Mouse (Mus musculus) forebrain, postnatal 0 days (tissue): Measurements from ENCODE around the gene Ypel3. TPM values are rescaled to one million over a fixed set of nuclear protein-coding genes. Genes with fewer than 3 reads are reported as not detected.
A peak's percentile ranks its signal among the peaks of the same experiment; 100 is the strongest.

Source experiments
- ATAC-seq: fragments of 200-750 bp; cut with Nextera tagmentation; 2 replicates; pipeline ENCODE4 v1.8.0; 2017; ENCODE audit warnings: mild to moderate bottlenecking, moderate library complexity
- DNase-seq: peaks from one replicate; pipeline ENCODE4 v3.0.0-alpha.2; 2015
- H3K27ac ChIP-seq: fragments of 300-500 bp; sonication (generic); 2 replicates; pipeline ENCODE4 v1.5.1; 2014; ENCODE audit warnings: low read depth, mild to moderate bottlenecking, antibody characterized with exemption, low read length, moderate library complexity, mixed read lengths
- H3K27me3 ChIP-seq: fragments of 300-500 bp; sonication (generic); 2 replicates; pipeline ENCODE4 v1.6.1; 2014; ENCODE audit warnings: mild to moderate bottlenecking, low read length, mixed read lengths; ENCODE audit not compliant: insufficient read depth
- H3K36me3 ChIP-seq: fragments of 300-500 bp; sonication (generic); 2 replicates; pipeline ENCODE4 v1.6.1; 2014; ENCODE audit warnings: mild to moderate bottlenecking, moderate library complexity; ENCODE audit not compliant: insufficient read depth
- H3K4me1 ChIP-seq: fragments of 300-500 bp; sonication (generic); 2 replicates; pipeline ENCODE4 v1.6.1; 2014; ENCODE audit warnings: antibody characterized with exemption; ENCODE audit not compliant: insufficient read depth
- H3K4me2 ChIP-seq: fragments of 300-500 bp; sonication (generic); 2 replicates; pipeline ENCODE4 v1.6.1; 2014; ENCODE audit warnings: low read depth, mild to moderate bottlenecking, moderate library complexity
- H3K4me3 ChIP-seq: fragments of 300-500 bp; sonication (generic); 2 replicates; pipeline ENCODE4 v1.5.1; 2014; ENCODE audit warnings: low read depth, low read length, mixed read lengths
- H3K9ac ChIP-seq: fragments of 300-500 bp; sonication (generic); 2 replicates; pipeline ENCODE4 v1.6.1; 2014; ENCODE audit warnings: mild to moderate bottlenecking
- H3K9me3 ChIP-seq: fragments of 300-500 bp; sonication (generic); 2 replicates; pipeline ENCODE4 v1.6.1; 2016; ENCODE audit warnings: low read length
- CTCF ChIP-seq: sonication (generic); IDR thresholded peaks from 2 replicates; pipeline ENCODE4 v1.5.1; 2016; ENCODE audit warnings: antibody characterized with exemption, control low read depth, low read depth
- WGBS: fragments of 180-500 bp; shearing (Covaris S2); extraction: QIAGEN DNeasy Blood & Tissue Kit; methylation state at CpG from one replicate; pipeline ENCODE4 v1.1.7; 2014; 5-methylcytosine and 5-hydroxymethylcytosine counted together
- polyA plus RNA-seq: library from polyadenylated mRNA; unstranded; fragments of >200 nt; fragmentation: Nextera tagmentation; extraction: Ambion mirVana; gene quantifications from 2 replicates; pipeline ENCODE4 v1.2.1, GENCODE M21; 2015
- total RNA-seq: library from RNA; depleted of rRNA; stranded (reverse); fragments of >200 nt; gene quantifications from 2 replicates; pipeline ENCODE4 v1.2.3, GENCODE M21; 2014

The Ypel3 gene
- total and polyA plus RNA-seq, 2 experiments from 2014 or later, result 162 to 223 TPM

GRCm38 (mm10) chr7:126759050-126759671, 17.6 kb upstream of the Ypel3 start, which contains the start of gene Mapk3:
Mapk3 (plus strand) TSS chr7:126759601.
- TF ChIP-seq CTCF, result peak; percentile 83
- WGBS, result 2% methylated on average over 32 of the region's 38 CpGs
- H3K4me2 ChIP-seq, result peak within 1 kb of the TSS; percentile 62
- H3K9ac ChIP-seq, result peak within 1 kb of the TSS; percentile 76
- H3K27me3 ChIP-seq, result no peaks in the 10 kb centered on the region
- ATAC-seq (peak; percentile 71), DNase-seq (peak; percentile 95)
- peak within 1 kb of the TSS; percentile 82 for H3K27ac ChIP-seq
- H3K4me3 ChIP-seq, result peak within 1 kb of the TSS; percentile 82
- no peaks in the 10 kb centered on the region for H3K9me3 ChIP-seq
- peaks cover 13% of the 10 kb centered on the region for H3K36me3 ChIP-seq
- H3K4me1 ChIP-seq, result peaks cover 23% of the 10 kb centered on the region

- DNase-seq (no peak), ATAC-seq (peak; percentile 37)
- under 1% methylated on average over 23 of the region's 24 CpGs for WGBS
- TF ChIP-seq CTCF, result no peak
- H3K4me2 ChIP-seq, result peak overlapping the region; percentile 62
- no peaks in the 10 kb centered on the region for H3K9me3 ChIP-seq
- peak overlapping the region; percentile 82 for H3K27ac ChIP-seq
- H3K4me3 ChIP-seq, result peak overlapping the region; percentile 82
- H3K36me3 ChIP-seq, result peaks cover 19% of the 10 kb centered on the region
- H3K9ac ChIP-seq, result peak overlapping the region; percentile 76
- H3K4me1 ChIP-seq, result peaks cover 23% of the 10 kb centered on the region
- H3K27me3 ChIP-seq, result no peaks in the 10 kb centered on the region
These were observed 16.9 kb upstream of the Ypel3 start for GRCm38 (mm10) chr7:126759672-126760390.

GRCm38 (mm10) chr7:126760391-126760802, 16.4 kb upstream of the Ypel3 start:
- peak; percentile 4 for ATAC-seq
- Histone ChIP-seq H3K4me3 (peak overlapping the region; percentile 82), H3K9ac (peak overlapping the region; percentile 76), H3K36me3 (peaks cover 25% of the 10 kb centered on the region), H3K27me3 (no peaks in the 10 kb centered on the region), H3K9me3 (no peaks in the 10 kb centered on the region), H3K4me2 (peak overlapping the region; percentile 62), H3K4me1 (peaks cover 23% of the 10 kb centered on the region), H3K27ac (peak overlapping the region; percentile 82)
- DNase-seq, result peak; percentile 44
- 13% methylated on average over 3 of the region's 3 CpGs for WGBS
- no peak for TF ChIP-seq CTCF

GRCm38 (mm10) chr7:126760956-126761355, 15.8 kb upstream of the Ypel3 start:
- DNase-seq (no peak), ATAC-seq (no peak)
- Histone ChIP-seq H3K9ac (no peak overlapping the region), H3K4me2 (peak overlapping the region; percentile 62), H3K27me3 (no peaks in the 10 kb centered on the region), H3K36me3 (peaks cover 29% of the 10 kb centered on the region), H3K9me3 (no peaks in the 10 kb centered on the region), H3K27ac (peak overlapping the region; percentile 50; the same call in 1 of the 2 replicates), H3K4me1 (peaks cover 23% of the 10 kb centered on the region), H3K4me3 (peak overlapping the region; percentile 82)
- 56% methylated on average over 4 of the region's 4 CpGs for WGBS
- no peak for TF ChIP-seq CTCF

- Histone ChIP-seq H3K4me2 (peak overlapping the region; percentile 62), H3K4me3 (no peak overlapping the region), H3K9ac (no peak overlapping the region), H3K4me1 (peaks cover 23% of the 10 kb centered on the region), H3K27ac (peak overlapping the region; percentile 50; the same call in 1 of the 2 replicates), H3K27me3 (no peaks in the 10 kb centered on the region), H3K36me3 (peaks cover 36% of the 10 kb centered on the region), H3K9me3 (no peaks in the 10 kb centered on the region)
- no peak for DNase-seq
- WGBS, result 72% methylated on average over 6 of the region's 6 CpGs
- ATAC-seq, result no peak
- TF ChIP-seq CTCF, result no peak
These were observed 15.2 kb upstream of the Ypel3 start for GRCm38 (mm10) chr7:126761529-126762067.

- H3K36me3 ChIP-seq, result peaks cover 45% of the 10 kb centered on the region
- 46% methylated on average over 17 of the region's 17 CpGs for whole genome bisulfite sequencing
- peak overlapping the region; percentile 21 for H3K4me3 ChIP-seq
- no peaks in the 10 kb centered on the region for H3K27me3 ChIP-seq
- no peaks in the 10 kb centered on the region for H3K9me3 ChIP-seq
- H3K9ac ChIP-seq, result peak overlapping the region; percentile 44
- TF ChIP-seq CTCF, result no peak
- peak overlapping the region; percentile 62 for H3K4me2 ChIP-seq
- ATAC-seq, result no peak; the same call in 1 of the 2 replicates
- H3K4me1 ChIP-seq, result peaks cover 23% of the 10 kb centered on the region
- DNase-seq, result peak; percentile 72
- H3K27ac ChIP-seq, result peak overlapping the region; percentile 65
These were observed 14.2 kb upstream of the Ypel3 start for GRCm38 (mm10) chr7:126762471-126763008.
